Mouse (Mus musculus) midbrain, embryonic 12.5 days (tissue): ENCODE data around the gene Mllt6. TPM values are rescaled to one million over a fixed set of nuclear protein-coding genes. Genes with fewer than 3 reads are reported as not detected.
"Not testable (repeated sequence)": the region's sequence is repeated elsewhere in the genome, so short reads cannot be mapped to it uniquely, and the experiment has no call there.

Source experiments
- ATAC-seq: fragments of 200-750 bp; cut with Nextera tagmentation; 2 replicates; pipeline ENCODE4 v1.8.0; 2017; ENCODE audit warnings: low read depth, moderate TSS enrichment, moderate library complexity; ENCODE audit not compliant: low FRiP score
- H3K27ac ChIP-seq: fragments of 300-500 bp; sonication (generic); replicated peaks from 2 replicates; pipeline ENCODE4 v1.5.1; 2016; ENCODE audit warnings: mild to moderate bottlenecking
- H3K27me3 ChIP-seq: fragments of 300-500 bp; sonication (generic); 2 replicates; pipeline ENCODE4 v1.6.1; 2016; ENCODE audit warnings: mild to moderate bottlenecking
- H3K36me3 ChIP-seq: fragments of 300-500 bp; sonication (generic); 2 replicates; pipeline ENCODE4 v1.6.1; 2016
- H3K4me1 ChIP-seq: fragments of 300-500 bp; sonication (generic); 2 replicates; pipeline ENCODE4 v1.6.1; 2016
- H3K4me2 ChIP-seq: fragments of 300-500 bp; sonication (generic); replicated peaks from 2 replicates; pipeline ENCODE4 v1.6.1; 2016; ENCODE audit warnings: mild to moderate bottlenecking, moderate library complexity
- H3K4me3 ChIP-seq: fragments of 300-500 bp; sonication (generic); 2 replicates; pipeline ENCODE4 v1.5.1; 2016; ENCODE audit warnings: mild to moderate bottlenecking
- H3K9ac ChIP-seq: fragments of 300-500 bp; sonication (generic); replicated peaks from 2 replicates; pipeline ENCODE4 v1.6.1; 2016; ENCODE audit warnings: mild to moderate bottlenecking, moderate library complexity
- H3K9me3 ChIP-seq: fragments of 300-500 bp; sonication (generic); 2 replicates; pipeline ENCODE4 v1.6.1; 2016; ENCODE audit warnings: mild to moderate bottlenecking
- WGBS: fragments of 180-500 bp; shearing (Covaris S2); methylation state at CpG from one replicate; pipeline ENCODE4 v1.1.7; 2016; 5-methylcytosine and 5-hydroxymethylcytosine counted together
- polyA plus RNA-seq: library from polyadenylated mRNA; unstranded; fragments of >200 nt; fragmentation: Nextera tagmentation; extraction: Ambion mirVana; gene quantifications from 2 replicates; pipeline ENCODE4 v1.2.1, GENCODE M21; 2016

Gene Mllt6
- polyA plus RNA-seq, 1 experiment from 2014 or later, result 3.2 TPM

GRCm38 (mm10) chr11:97628568-97629518, 34.4 kb upstream of the Mllt6 start:
- peaks cover 30% of the 10 kb centered on the region for H3K4me1 ChIP-seq
- peaks cover 78% of the 10 kb centered on the region for H3K27me3 ChIP-seq
- under 1% methylated on average over 84 of the region's 106 CpGs for WGBS
- H3K9me3 ChIP-seq, result no peaks in the 10 kb centered on the region
- peak; percentile 67 for ATAC-seq
- H3K4me3 ChIP-seq, result peak overlapping the region; percentile 71
- H3K36me3 ChIP-seq, result no peaks in the 10 kb centered on the region
- peak overlapping the region; percentile 72 for H3K9ac ChIP-seq
- peak overlapping the region; percentile 21; the same call in 1 of the 2 replicates for H3K27ac ChIP-seq
- H3K4me2 ChIP-seq, result peak overlapping the region; percentile 79

- whole genome bisulfite sequencing, result under 1% methylated on average over 44 of the region's 47 CpGs
- Histone ChIP-seq H3K9ac (peak within 1 kb of the TSS; percentile 72), H3K4me1 (peaks cover 30% of the 10 kb centered on the region), H3K4me3 (peak within 1 kb of the TSS; percentile 71), H3K27ac (peak within 1 kb of the TSS; percentile 21; the same call in 1 of the 2 replicates), H3K9me3 (no peaks in the 10 kb centered on the region), H3K27me3 (peaks cover 70% of the 10 kb centered on the region), H3K4me2 (peak within 1 kb of the TSS; percentile 79), H3K36me3 (no peaks in the 10 kb centered on the region)
- ATAC-seq, result peak; percentile 87
Measured at GRCm38 (mm10) chr11:97629576-97629975, 33.6 kb upstream of the Mllt6 start, which contains the start of gene Epop. Gene Epop (minus strand): TSS chr11:97629702.

DNA sequence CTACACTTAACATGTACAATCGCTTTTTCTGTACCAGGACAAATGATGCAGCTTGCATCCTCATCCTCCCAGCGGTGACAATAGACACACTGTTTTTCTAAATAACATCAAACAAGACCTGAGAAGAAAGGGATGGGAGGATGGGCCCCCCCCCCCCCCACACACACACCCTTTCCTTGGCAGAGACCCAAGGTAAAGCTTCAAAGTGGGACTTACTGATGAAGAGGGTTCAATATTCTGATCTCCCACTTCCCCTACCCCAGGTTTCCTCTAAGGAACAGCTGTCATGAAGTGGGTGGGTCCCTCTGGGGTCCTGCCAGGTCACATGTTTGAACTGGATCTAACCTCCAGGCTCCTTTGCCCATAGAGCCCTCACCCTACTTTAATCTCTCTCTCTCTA, 32.2 kb upstream of the Mllt6 start:
- WGBS, result 40% methylated on average over 2 of the region's 2 CpGs
- peaks cover 30% of the 10 kb centered on the region for H3K4me1 ChIP-seq

GRCm38 (mm10) chr11:97631500-97631899, 31.7 kb upstream of the Mllt6 start:
- Histone ChIP-seq H3K4me2 (no peak overlapping the region), H3K9ac (no peak overlapping the region), H3K36me3 (no peaks in the 10 kb centered on the region), H3K4me3 (no peak overlapping the region), H3K9me3 (no peaks in the 10 kb centered on the region), H3K27ac (no peak overlapping the region), H3K27me3 (peaks cover 51% of the 10 kb centered on the region), H3K4me1 (peaks cover 26% of the 10 kb centered on the region)
- no peak for ATAC-seq
- 15% methylated on average over 5 of the region's 5 CpGs for WGBS

More for the DNA sequence above, 32.2 kb upstream of the Mllt6 start:
- no peak overlapping the region for H3K9ac ChIP-seq
- no peak for ATAC-seq
- H3K36me3 ChIP-seq, result no peaks in the 10 kb centered on the region
- no peaks in the 10 kb centered on the region for H3K9me3 ChIP-seq
- peaks cover 56% of the 10 kb centered on the region for H3K27me3 ChIP-seq
- H3K4me2 ChIP-seq, result no peak overlapping the region
- H3K4me3 ChIP-seq, result no peak overlapping the region
- no peak overlapping the region for H3K27ac ChIP-seq

- no peak overlapping the region for H3K27ac ChIP-seq
- no peak overlapping the region for H3K4me2 ChIP-seq
- H3K27me3 ChIP-seq, result peaks cover 47% of the 10 kb centered on the region
- peak; percentile 51; the same call in 1 of the 2 replicates for ATAC-seq
- H3K36me3 ChIP-seq, result no peaks in the 10 kb centered on the region
- 2% methylated on average over 12 of the region's 12 CpGs for WGBS
- no peaks in the 10 kb centered on the region for H3K9me3 ChIP-seq
- H3K4me1 ChIP-seq, result peaks cover 23% of the 10 kb centered on the region
- no peak overlapping the region for H3K9ac ChIP-seq
- no peak overlapping the region for H3K4me3 ChIP-seq
Measured at GRCm38 (mm10) chr11:97631938-97632337, 31.3 kb upstream of the Mllt6 start.

- H3K27me3 ChIP-seq, result peaks cover 42% of the 10 kb centered on the region
- not testable (repeated sequence) for H3K4me2 ChIP-seq, H3K9me3 ChIP-seq, H3K36me3 ChIP-seq, H3K9ac ChIP-seq, H3K4me3 ChIP-seq, H3K27ac ChIP-seq, ATAC-seq
- WGBS, result 80% methylated on average over 4 of the region's 4 CpGs
- H3K4me1 ChIP-seq, result peaks cover 18% of the 10 kb centered on the region
Measured at GRCm38 (mm10) chr11:97632440-97632839, 30.8 kb upstream of the Mllt6 start.

GRCm38 (mm10) chr11:97635468-97636019, 27.7 kb upstream of the Mllt6 start:
- peaks cover 14% of the 10 kb centered on the region for H3K27me3 ChIP-seq
- no peaks in the 10 kb centered on the region for H3K9me3 ChIP-seq
- no peaks in the 10 kb centered on the region; the same call in 1 of the 2 replicates for H3K4me1 ChIP-seq
- no peak overlapping the region for H3K4me3 ChIP-seq
- no peak overlapping the region for H3K9ac ChIP-seq
- 71% methylated on average over 11 of the region's 11 CpGs for WGBS
- no peak for ATAC-seq
- no peaks in the 10 kb centered on the region for H3K36me3 ChIP-seq
- H3K4me2 ChIP-seq, result no peak overlapping the region
- H3K27ac ChIP-seq, result no peak overlapping the region

DNA sequence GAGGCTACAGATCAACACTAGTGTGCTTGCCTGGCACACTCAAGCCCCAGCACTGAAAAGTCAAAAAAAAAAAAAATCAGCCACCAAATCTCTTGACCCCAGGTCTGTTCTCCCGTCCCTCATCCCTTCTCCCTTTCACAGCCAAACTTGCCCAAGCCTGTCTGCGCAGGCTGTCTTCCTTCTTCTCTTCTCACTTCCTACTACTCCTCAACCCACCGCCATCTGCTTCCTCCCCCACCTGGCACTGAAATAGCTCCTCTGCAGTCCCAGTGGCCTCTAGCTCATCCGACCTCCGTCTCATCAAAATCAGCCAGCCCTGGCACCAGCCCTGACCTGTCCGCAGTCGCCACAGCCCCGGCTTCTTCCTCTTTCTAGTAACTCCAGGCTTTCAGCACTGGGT, 21.5 kb upstream of the Mllt6 start:
- Histone ChIP-seq H3K9me3 (no peaks in the 10 kb centered on the region), H3K9ac (no peak overlapping the region), H3K27me3 (no peaks in the 10 kb centered on the region), H3K27ac (no peak overlapping the region), H3K36me3 (no peaks in the 10 kb centered on the region), H3K4me2 (no peak overlapping the region), H3K4me1 (no peaks in the 10 kb centered on the region), H3K4me3 (no peak overlapping the region)
- WGBS, result 69% methylated on average over 8 of the region's 8 CpGs
- ATAC-seq, result no peak

DNA sequence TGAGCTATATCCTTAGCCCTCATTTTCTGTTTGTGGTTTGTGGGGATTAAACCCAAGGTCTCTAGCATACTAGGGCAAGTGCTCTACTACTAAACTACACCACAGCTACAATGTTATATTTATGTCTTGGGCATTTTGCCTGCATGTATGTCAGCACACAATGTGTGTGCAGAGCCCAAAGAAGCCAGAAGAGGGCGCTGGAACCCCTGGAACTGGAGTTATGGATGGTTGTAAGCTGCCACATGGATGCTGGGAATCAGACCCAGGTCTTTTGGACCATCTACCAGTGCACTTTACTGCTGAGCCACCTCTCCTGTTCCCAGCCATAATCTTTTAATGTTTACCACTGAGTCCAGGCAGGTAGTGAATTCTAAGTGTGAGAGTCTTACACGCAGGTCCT, 20.5 kb upstream of the Mllt6 start:
- H3K4me2 ChIP-seq, result no peak overlapping the region
- no peak overlapping the region for H3K27ac ChIP-seq
- H3K4me3 ChIP-seq, result no peak overlapping the region
- H3K9ac ChIP-seq, result no peak overlapping the region
- ATAC-seq, result no peak
- H3K9me3 ChIP-seq, result no peaks in the 10 kb centered on the region
- no peaks in the 10 kb centered on the region for H3K36me3 ChIP-seq
- H3K27me3 ChIP-seq, result no peaks in the 10 kb centered on the region
- no peaks in the 10 kb centered on the region for H3K4me1 ChIP-seq
- 46% methylated on average over 2 of the region's 2 CpGs for WGBS

- no peak overlapping the region for H3K4me3 ChIP-seq
- no peak for ATAC-seq
- H3K27ac ChIP-seq, result no peak overlapping the region
- no peaks in the 10 kb centered on the region for H3K4me1 ChIP-seq
- 83% methylated on average over 8 of the region's 8 CpGs for WGBS
- H3K9me3 ChIP-seq, result no peaks in the 10 kb centered on the region
- H3K9ac ChIP-seq, result no peak overlapping the region
- no peaks in the 10 kb centered on the region for H3K36me3 ChIP-seq
- H3K4me2 ChIP-seq, result no peak overlapping the region
- no peaks in the 10 kb centered on the region for H3K27me3 ChIP-seq
Measured at GRCm38 (mm10) chr11:97643380-97644055, 19.7 kb upstream of the Mllt6 start.

- no peaks in the 10 kb centered on the region for H3K27me3 ChIP-seq
- no peak overlapping the region for H3K4me3 ChIP-seq
- H3K27ac ChIP-seq, result no peak overlapping the region
- H3K9ac ChIP-seq, result no peak overlapping the region
- H3K4me2 ChIP-seq, result no peak overlapping the region
- no peaks in the 10 kb centered on the region for H3K4me1 ChIP-seq
- 4% methylated on average over 6 of the region's 6 CpGs for WGBS
- ATAC-seq, result no peak
- no peaks in the 10 kb centered on the region for H3K36me3 ChIP-seq
- no peaks in the 10 kb centered on the region for H3K9me3 ChIP-seq
Measured at GRCm38 (mm10) chr11:97644834-97645233, 18.4 kb upstream of the Mllt6 start.

- not testable (repeated sequence) for ATAC-seq, H3K27me3 ChIP-seq, H3K4me3 ChIP-seq, H3K4me2 ChIP-seq, H3K36me3 ChIP-seq, H3K9ac ChIP-seq, H3K4me1 ChIP-seq, H3K27ac ChIP-seq, H3K9me3 ChIP-seq
- WGBS, result 93% methylated on average over 3 of the region's 4 CpGs
Measured at GRCm38 (mm10) chr11:97648541-97648940, 14.7 kb upstream of the Mllt6 start.
